10 mouse cellular contexts compared by ENCODE assay signal in genomic region chr2:181644361-181644760, GRCm38 (mm10). TPM values are rescaled to one million over a fixed set of nuclear protein-coding genes. Genes with fewer than 3 reads are reported as not detected.
DNase-seq lines count a peak whose midpoint lies in the region; TF ChIP-seq lines count a peak whose summit lies in the region.
"Had no signal": no experiment of that assay in that cellular context is flagged by ENCODE, and none has a peak within 500 bp of the region (broad histone marks: within the 10 kb centered on the region; RNA-seq: fewer than 3 reads in every experiment).

No protein-coding gene starts in this region.

- DNase-seq in gastrocnemius, adult 2 months, result peak; percentile 35
- no peak for DNase-seq in gastrocnemius, adult 18-20 months (ENCODE audit: low spot score)
- peak; percentile 26 for DNase-seq in 3134 (ENCODE audit: extremely low read depth, insufficient read length, low spot score)
- peak; percentile 79 for DNase-seq in NIH3T3 (ENCODE audit: low read depth)
- peak; percentile 68 for DNase-seq in embryo, embryonic 10.5 days (ENCODE audit: low spot score)
- DNase-seq in kidney, postnatal 36 days, result peak; percentile 52 to 69
- DNase-seq in naive thymus-derived CD4-positive, alpha-beta T cell, adult 2 months (ENCODE audit: low read depth), result peak; percentile 68
- DNase-seq in layer of hippocampus, adult 8-10 months (ENCODE audit: low spot score in 2 of 2), result no peak

- peak; percentile 77 for TF ChIP-seq CTCF in gastrocnemius, adult 2 months (IDR thresholded peaks at IDR 0.05)

- H3K4me3 ChIP-seq in gastrocnemius, adult 2 months, result no peak overlapping the region
- H3K4me3 ChIP-seq: embryonic facial prominence, embryonic 12.5 days; liver, embryonic 15.5 days had no signal

- intact Hi-C loops in gastrocnemius, adult 2 months (cut with DNase I), result no loop called here

- H3K27ac ChIP-seq in gastrocnemius, adult 2 months, result no peak overlapping the region
- H3K27ac ChIP-seq: liver, embryonic 15.5 days had no signal

RNA-seq across cellular contexts. Expression of gene Gm29797, which starts 12.5 kb away (rescaled TPM):
- total RNA-seq in gastrocnemius, adult 2 months (2021), result not detected
- not detected for total RNA-seq in gastrocnemius, adult 18-20 months (2021)
- 1 to 10 TPM in 1 of 4 experiments, under 1 TPM in 2, not detected in 1; 0.61 to 1.8 (median 0.87) TPM for total RNA-seq in layer of hippocampus, adult 8-10 months (2022)

RNA-seq across cellular contexts. Expression of gene Sox18, which starts 27.1 kb away (rescaled TPM):
- total RNA-seq in gastrocnemius, adult 2 months (2021), result 10 to 100 TPM; 10.4 to 15.3 TPM
- total RNA-seq in gastrocnemius, adult 18-20 months (2021), result 10 to 100 TPM in 1 of 2 experiments, 1 to 10 TPM in 1; 9.7 to 22.1 TPM
- 10 to 100 TPM in 3 of 4 experiments, 1 to 10 TPM in 1; 7.6 to 11.3 (median 10.9) TPM for total RNA-seq in layer of hippocampus, adult 8-10 months (2022)

RNA-seq across cellular contexts. Expression of gene Tcea2, which starts 35.7 kb away (rescaled TPM):
- total RNA-seq in gastrocnemius, adult 2 months (2021), result 1 to 10 TPM; 6.9 to 7.6 TPM
- 1 to 10 TPM; 6.6 to 6.9 TPM for total RNA-seq in gastrocnemius, adult 18-20 months (2021)
- 10 to 100 TPM; 53.6 to 71.8 (median 69.3) TPM for total RNA-seq in layer of hippocampus, adult 8-10 months (2022)

RNA-seq across cellular contexts. Expression of gene Samd10, which starts 45.3 kb away (rescaled TPM):
- total RNA-seq in gastrocnemius, adult 2 months (2021), result 1 to 10 TPM; 1.5 to 1.7 TPM
- total RNA-seq in gastrocnemius, adult 18-20 months (2021), result 1 to 10 TPM; 1.3 to 3.2 TPM
- total RNA-seq in layer of hippocampus, adult 8-10 months (2022), result 10 to 100 TPM; 14.1 to 17.8 (median 16.2) TPM

RNA-seq across cellular contexts. Expression of gene Rgs19, which starts 49.4 kb away (rescaled TPM):
- 1 to 10 TPM; 2.7 to 2.8 TPM for total RNA-seq in gastrocnemius, adult 2 months (2021)
- 1 to 10 TPM; 2.4 to 4.3 TPM for total RNA-seq in gastrocnemius, adult 18-20 months (2021)
- total RNA-seq in layer of hippocampus, adult 8-10 months (2022), result 10 to 100 TPM; 39.6 to 51.5 (median 42.7) TPM

Comparison
In these comparisons a context has a peak if more than half of its experiments do, and no peak if none do; other contexts are left out.
1. DNase-seq: peak in gastrocnemius, adult 2 months (single experiment), 3134 (single experiment), NIH3T3 (single experiment), embryo, embryonic 10.5 days (single experiment), kidney, postnatal 36 days (2 of 2) and naive thymus-derived CD4-positive, alpha-beta T cell, adult 2 months (single experiment); none in gastrocnemius, adult 18-20 months (single experiment) and layer of hippocampus, adult 8-10 months (0 of 2).
2. RNA of gene Tcea2, which starts 35.7 kb away (total RNA-seq): 53.6 to 71.8 TPM in layer of hippocampus, adult 8-10 months; 6.9 to 7.6 TPM in gastrocnemius, adult 2 months and 6.6 to 6.9 TPM in gastrocnemius, adult 18-20 months; every median in the first group is over 4 times any median in the second.